Mouse (Mus musculus): Measurements from ENCODE around the gene Ahcy.
A peak's percentile ranks its signal among the peaks of the same experiment; 100 is the strongest.
"Not testable (repeated sequence)": the region's sequence is repeated elsewhere in the genome, so short reads cannot be mapped to it uniquely, and the experiment has no call there.

The Ahcy gene

DNA sequence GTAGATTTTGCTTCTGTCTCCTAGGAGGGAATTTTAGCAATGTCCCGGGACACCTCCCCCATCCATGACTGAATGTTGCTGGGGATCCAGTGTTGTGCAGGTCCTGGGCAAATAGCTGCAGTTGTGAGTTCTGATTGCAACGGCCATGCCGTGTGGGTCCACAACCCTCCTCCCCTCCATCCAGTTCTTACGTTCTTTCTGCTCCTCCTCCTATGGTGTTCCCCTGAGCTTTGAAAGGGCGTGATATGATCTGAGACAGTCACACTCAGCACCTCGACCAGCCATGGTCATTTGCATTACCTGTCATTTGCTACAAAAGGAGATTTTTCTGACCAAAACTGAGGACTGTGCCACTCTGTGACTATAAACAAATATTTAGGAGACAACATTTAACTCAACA is 1.4 kb upstream of the Ahcy start:
- no peak for DNase-seq (ENCODE audit: low read depth in 1 of 2, low spot score in 2 of 2)

DNA sequence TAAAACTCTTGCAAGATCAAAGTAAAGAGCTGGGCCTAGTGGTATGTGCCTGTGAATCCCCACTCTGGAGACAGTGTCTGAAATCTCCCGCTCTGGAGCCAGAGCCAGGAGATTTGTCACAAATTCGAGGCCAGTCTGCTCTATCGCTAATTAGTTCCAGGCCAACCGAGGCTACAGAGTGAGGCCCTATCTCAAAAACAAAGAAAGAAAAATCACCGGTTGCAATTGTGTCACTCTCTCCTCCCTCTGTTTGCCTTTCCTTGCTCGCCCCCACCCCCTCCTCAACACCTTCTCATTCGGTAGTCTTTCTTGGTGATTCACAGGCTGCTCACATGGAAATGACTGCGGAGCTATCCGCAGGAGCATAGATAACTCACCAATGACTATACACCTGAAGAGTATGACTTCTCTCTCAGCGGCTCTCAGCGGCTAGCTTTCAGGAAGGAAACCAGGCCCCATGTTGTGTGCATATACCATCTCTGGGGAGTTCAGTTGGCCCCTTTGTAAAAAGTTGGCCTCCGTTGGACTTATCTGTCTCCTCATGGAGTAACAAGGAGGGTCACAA is 551 bp upstream of the Ahcy start:
- no peak for DNase-seq (ENCODE audit: low read depth in 1 of 2, low spot score in 2 of 2)

DNA sequence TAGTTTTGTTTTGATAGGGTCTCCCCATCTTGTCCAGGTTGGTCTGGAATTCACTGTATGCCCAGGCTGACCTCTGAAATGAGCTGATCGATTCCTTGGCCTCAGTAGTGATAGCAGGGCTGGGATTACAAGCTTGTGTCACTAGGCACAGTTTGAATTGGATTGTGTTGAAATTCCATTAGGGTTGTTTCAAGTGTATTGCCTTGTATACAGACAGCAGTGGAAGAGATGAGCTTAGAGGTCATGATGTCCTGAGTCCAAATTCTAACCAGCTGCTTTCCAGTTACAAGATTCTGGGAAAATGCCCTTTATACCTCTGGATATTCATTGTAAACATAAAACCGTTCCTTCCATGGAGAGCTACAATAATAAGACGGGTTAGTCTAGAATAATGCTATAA is 950 bp downstream of the Ahcy start:
- no peak for DNase-seq (ENCODE audit: low read depth in 1 of 2, low spot score in 2 of 2)

DNA sequence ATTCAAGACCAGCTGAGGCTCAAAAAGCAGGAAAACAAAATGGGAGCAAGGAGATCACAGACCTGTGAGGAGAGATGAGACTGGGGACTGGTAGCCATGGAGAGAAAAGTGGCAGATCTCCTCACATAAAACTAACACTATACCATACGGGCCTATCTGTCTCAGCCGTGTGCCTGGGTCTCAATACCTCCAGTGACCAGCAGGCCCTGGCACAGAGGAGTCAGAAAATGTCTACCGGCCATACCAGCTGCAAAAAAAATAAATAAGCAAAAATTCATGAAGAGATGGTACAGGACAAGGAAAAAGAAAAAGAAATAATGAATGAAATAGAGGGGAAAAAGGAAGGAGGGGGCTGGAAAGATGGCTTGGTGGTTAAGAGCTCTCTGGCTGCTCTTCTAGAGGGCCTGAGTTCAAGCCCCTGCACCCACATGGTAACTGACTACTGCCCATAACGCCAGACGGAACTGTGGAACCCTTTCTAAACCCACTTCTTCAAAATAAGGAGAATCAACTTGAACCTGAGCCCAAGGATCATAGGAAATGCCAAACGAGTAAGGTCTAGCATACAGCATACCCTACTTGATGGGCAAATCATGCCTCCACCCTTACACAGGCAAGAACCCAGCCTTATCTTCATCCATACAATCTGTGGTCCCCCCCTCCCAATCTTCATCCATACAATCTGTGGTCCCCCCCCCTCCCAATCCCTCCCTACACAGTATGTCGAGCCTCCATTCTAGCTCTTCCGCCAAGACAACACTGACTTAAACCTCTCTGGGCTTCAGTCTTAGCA is 1.7 kb downstream of the Ahcy start:
- DNase-seq (ENCODE audit: low read depth in 1 of 2, low spot score in 2 of 2): no peak

DNA sequence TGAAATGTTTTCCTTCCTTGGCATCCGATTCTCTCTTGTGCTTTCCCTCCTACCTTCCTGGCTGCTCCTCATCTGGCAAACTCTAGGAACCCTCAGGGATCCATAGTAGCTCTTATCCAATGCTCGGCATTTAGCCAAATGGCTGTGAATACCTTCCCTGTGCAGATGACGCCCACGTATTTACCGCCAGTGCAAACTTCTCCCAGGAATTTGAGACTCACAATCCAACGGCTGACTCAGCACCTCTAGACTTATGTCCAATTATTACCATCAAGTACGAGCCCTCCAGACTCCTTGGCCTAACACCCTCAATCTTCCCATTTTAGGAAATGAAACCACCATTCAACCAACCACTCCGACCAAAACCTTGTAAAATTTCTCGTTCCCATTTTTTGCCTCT is 3.3 kb downstream of the Ahcy start:
- no peak for DNase-seq (ENCODE audit: low read depth in 1 of 2, low spot score in 2 of 2)

DNA sequence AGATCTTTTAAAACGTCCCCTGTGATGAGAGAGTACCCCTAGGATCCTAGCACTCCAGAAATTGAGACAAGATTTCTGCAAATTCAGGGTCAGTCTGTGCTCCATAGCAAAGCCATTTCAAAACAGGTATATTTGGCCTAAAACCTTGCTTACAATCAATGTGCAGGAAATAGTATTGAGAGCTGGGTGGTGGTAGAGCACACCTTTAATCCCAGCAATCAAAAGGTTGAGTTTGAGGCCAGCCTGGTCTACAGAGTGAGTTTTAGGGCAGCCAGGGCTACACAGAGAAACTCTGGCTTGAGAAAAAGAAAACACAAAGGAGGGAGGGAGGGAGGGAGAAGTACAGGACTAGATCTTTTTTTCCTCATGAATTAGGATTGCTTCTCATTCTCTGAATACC is 16.9 kb downstream of the Ahcy start:
- DNase-seq (ENCODE audit: low read depth in 1 of 2, low spot score in 2 of 2): no peak

DNA sequence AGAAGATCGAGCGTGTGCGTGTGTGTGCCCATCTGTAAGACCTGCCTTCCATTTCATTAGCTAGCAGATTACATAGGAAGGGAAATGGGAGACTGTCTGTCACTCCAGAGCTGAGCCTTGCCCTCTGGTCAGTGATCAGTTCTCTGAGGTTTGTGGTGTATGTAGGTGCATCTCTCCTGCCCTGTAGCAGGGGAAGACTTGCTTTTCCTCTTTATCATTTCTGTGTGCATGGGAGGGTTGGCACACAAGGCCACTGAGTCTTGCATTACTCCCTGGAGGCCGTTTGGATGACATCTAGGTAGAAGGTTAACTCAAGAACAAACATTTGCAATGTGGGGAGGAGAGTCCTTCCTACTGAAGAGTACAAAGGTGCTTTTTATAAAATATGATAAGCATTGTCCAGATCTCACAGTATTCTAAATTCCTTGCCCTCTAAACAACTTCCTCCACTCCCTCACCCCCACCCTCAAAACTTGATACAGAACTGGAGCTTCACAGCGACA is 18.2 kb downstream of the Ahcy start:
- no peak for DNase-seq (ENCODE audit: low read depth in 1 of 2, low spot score in 2 of 2)

DNA sequence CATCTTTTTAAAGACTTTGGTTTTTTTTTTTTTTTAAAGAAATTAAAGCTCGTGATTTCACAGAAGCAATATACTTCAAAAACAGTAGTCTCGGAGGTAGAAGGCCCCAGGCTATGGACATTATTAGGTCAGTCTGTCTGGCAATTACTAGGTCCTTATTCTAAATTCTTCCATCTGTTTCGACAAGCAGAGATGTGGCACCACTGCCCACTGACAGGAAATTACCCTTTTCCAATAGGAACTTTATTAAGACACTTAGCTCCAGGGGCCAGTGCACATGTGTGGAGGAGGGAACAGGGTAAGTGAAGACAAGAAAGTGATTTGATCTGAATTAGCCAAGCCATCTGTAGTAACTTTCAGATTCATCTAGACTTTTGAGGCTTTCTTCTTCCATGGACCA is 19.6 kb downstream of the Ahcy start:
- no peak for DNase-seq (ENCODE audit: low read depth in 1 of 2, low spot score in 2 of 2)

GRCm38 (mm10) chr2:155053512-155053911 is 20.8 kb downstream of the Ahcy start:
- not testable (repeated sequence) for DNase-seq (ENCODE audit: low read depth in 1 of 2, low spot score in 2 of 2)

DNA sequence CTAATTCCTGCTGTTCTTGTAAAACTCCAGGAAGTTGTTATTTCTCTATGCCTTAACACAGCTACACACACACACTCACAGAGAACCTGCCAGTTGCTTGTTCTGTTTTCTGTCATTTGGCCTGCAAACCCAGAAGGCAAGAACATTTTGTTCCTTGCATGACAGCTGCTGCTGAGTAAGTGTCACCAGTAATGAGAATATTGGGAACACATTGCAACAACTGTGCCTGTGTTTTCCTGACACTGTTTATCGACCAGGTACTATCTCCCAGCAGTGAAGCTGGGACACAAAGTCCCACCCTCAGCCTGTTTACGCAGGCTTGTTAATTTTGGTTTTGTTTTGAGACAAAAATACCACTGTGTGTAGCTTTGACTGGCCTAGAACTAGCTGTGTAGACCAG is 21.6 kb downstream of the Ahcy start:
- no peak for DNase-seq (ENCODE audit: low read depth in 1 of 2, low spot score in 2 of 2)

DNA sequence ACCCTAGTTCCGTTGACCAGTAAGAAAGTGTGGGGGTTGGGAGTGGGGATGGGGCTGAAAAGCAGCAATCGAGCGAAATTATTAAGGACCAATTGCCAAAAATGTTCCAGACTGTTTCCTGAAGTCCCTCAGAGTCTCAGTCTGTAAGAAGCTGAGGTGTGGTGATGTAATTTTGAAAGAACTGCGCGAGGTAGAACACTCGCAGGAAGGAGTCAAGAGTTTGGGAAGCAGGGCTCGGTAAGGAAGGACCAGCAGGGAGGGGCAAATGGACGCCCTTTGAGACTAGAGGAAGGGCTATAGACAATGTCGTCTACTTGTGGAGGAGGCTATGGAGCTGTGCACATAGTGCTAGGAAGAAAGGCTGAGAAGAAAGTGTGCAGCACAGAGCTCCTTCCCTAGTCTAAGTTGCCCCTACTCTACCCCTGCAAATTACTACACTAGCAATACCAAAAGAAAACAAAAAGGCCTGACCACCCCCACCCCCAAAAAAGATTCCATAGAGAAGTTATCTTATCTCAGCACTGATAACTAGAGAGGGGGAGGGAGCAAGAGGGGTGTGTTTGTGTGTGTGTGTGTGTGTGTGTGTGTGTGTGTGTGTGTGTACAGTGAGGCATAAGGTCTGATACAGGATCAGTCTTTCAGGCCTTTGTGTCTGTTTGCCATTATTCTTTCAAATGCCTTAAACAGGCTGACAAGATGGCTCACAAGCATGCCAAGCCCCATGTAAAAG is 22.5 kb downstream of the Ahcy start:
- DNase-seq (ENCODE audit: low read depth in 1 of 2, low spot score in 2 of 2): no peak

DNA sequence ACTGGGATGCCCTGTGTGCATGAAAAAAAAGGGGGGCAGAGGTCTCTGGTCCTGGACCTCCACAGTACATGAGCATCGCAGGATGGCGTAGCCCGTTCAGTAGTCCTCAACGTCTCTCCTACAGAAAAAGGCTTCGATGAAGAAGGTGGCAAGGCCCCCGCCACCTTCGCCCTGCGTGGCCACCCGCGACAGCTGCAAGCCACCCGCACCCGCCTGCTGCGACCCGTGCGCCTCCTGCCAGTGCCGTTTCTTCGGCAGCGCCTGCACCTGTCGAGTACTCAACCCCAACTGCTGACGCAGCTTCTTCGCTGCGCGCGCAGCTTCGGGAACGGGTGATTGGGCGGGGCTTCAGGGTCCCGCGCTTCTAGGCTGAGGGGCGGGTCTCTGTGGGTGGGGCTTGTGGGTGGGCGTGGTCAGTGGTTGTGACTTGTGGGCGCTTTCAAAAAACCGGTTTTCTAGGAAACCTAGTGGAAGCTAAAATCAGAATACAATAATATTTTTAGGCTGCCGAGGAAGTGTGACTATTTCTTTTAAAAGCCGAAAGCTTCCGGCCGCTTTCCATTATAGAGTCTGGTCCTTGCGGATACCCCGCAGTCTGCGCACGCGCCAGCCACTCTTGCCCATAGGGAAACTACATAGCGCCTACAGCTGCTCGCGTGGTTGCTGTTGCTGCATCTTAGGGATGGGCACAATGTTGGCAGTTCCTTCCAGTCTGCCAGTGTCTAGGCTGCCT is 23.6 kb downstream of the Ahcy start:
- peak; percentile 72 to 82 for DNase-seq (ENCODE audit: low read depth in 1 of 2, low spot score in 2 of 2)

DNA sequence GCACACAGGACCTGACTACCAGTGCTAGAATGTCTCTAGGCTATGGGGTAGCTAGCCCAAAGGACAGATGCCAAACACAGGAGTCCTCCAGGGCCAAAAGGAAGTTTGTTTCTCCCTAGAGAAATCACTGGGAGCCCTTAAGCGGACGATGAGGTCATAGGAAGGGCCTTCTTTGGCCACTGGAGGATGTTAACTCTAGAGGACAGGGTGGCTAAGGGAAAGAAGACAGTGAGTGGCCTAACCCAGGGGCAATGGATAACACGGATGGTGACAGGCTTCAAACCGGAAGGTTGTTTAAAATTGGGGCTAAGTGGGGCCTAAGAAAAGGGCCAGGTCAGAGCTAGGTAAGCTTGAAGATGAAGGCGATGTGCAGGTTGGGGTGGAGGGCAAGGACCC is 24.2 kb downstream of the Ahcy start:
- DNase-seq (ENCODE audit: low read depth in 1 of 2, low spot score in 2 of 2): no peak

- DNase-seq (ENCODE audit: low read depth in 1 of 2, low spot score in 2 of 2): no peak
These were observed 26.7 kb downstream of the Ahcy start for GRCm38 (mm10) chr2:155047452-155048178.

GRCm38 (mm10) chr2:155046803-155047202 is 27.5 kb downstream of the Ahcy start:
- no peak for DNase-seq (ENCODE audit: low read depth in 1 of 2, low spot score in 2 of 2)

DNA sequence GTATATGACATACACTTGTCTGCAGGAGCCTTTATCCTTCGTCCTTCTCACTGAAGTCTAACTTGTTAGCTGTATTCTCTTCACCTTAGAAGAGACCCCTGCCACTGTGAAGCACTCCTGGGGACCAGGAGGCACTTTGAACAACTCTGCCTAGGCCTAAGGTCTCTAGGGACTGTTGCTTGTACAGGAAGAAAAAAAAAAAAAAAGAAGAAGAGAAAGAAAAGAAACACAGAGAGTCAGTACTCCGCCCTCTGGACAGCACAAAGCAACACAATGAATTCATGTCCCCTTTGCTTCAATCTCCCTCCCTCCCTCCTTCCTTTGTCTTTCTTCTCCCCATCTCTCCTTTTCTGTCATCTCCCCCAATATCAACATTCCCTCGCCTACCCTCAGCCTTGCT is 29.2 kb downstream of the Ahcy start:
- DNase-seq (ENCODE audit: low read depth in 1 of 2, low spot score in 2 of 2): no peak

DNA sequence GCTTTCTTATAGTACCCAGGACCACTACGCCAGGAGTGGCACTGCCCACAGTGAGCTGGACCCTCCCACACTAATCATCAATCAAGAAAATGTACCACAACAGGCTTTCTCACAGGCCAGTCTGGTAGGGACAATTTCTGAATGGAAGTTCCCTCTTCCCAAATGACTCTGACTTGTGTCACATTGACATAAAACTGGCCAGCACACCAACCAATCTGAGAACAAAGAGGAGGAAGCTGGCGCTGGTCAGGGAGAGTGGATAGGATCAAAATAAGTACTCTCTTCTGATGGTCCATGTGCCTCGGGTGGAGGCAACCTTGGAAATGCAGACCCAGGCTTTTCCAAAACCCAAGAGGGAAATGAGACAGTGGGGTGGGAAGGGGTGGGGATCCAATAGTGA is 29.8 kb downstream of the Ahcy start:
- DNase-seq (ENCODE audit: low read depth in 1 of 2, low spot score in 2 of 2): no peak

GRCm38 (mm10) chr2:155039956-155040355 is 34.3 kb downstream of the Ahcy start:
- DNase-seq (ENCODE audit: low read depth in 1 of 2, low spot score in 2 of 2): no peak

- no peak for DNase-seq (ENCODE audit: low read depth in 1 of 2, low spot score in 2 of 2)
These were observed 41.2 kb downstream of the Ahcy start for GRCm38 (mm10) chr2:155032938-155033710.

- DNase-seq (ENCODE audit: low read depth in 1 of 2, low spot score in 2 of 2): no peak
These were observed 43.5 kb downstream of the Ahcy start for GRCm38 (mm10) chr2:155030831-155031230.
